Comparison of ENCODE assay signal across 10 mouse cellular contexts in genomic region chr4:139636373-139636772, GRCm38 (mm10). TPM values are rescaled to one million over a fixed set of nuclear protein-coding genes. Genes with fewer than 3 reads are reported as not detected.
DNase-seq lines count a peak whose midpoint lies in the region; ATAC-seq and TF ChIP-seq lines count a peak whose summit lies in the region.
"Had no signal": no experiment of that assay in that cellular context is flagged by ENCODE, and none has a peak within 500 bp of the region (broad histone marks: within the 10 kb centered on the region; RNA-seq: fewer than 3 reads in every experiment).

No protein-coding gene starts in this region.

- 26% methylated on average over 7 of the region's 7 CpGs for WGBS in heart, embryonic 11.5 days (ENCODE audit: insufficient replicate concordance)
- WGBS in midbrain, embryonic 14.5 days = 23% methylated on average over 7 of the region's 7 CpGs

- peak; percentile 99 for TF ChIP-seq CTCF in brain, embryonic 14.5 days (IDR thresholded peaks at IDR 0.05; ENCODE audit: borderline replicate concordance, extremely low read depth, insufficient read depth, insufficient read length)
- peak; percentile 98 for TF ChIP-seq CTCF in testis, adult 2 months (IDR thresholded peaks at IDR 0.05; ENCODE audit: control insufficient read depth, insufficient read depth, insufficient replicate concordance, low read depth, low read length)

- H3K4me3 ChIP-seq in heart, embryonic 11.5 days (ENCODE audit: low read depth, low read length) = no peak overlapping the region
- no peak overlapping the region for H3K4me3 ChIP-seq in midbrain, embryonic 14.5 days (replicated peaks; ENCODE audit: low read depth, low read length)
- no peak overlapping the region for H3K4me3 ChIP-seq in testis, adult 2 months (ENCODE audit: control insufficient read depth, low read depth, low read length)
- H3K4me3 ChIP-seq: stomach, embryonic 15.5 days had no signal

- H3K9ac ChIP-seq in heart, embryonic 11.5 days (ENCODE audit: low read depth, low read length) = no peak overlapping the region
- no peak overlapping the region for H3K9ac ChIP-seq in midbrain, embryonic 14.5 days (replicated peaks; ENCODE audit: low read length)
- H3K9ac ChIP-seq: stomach, embryonic 15.5 days had no signal

- H3K4me1 ChIP-seq in heart, embryonic 11.5 days (ENCODE audit: control insufficient read depth, insufficient read depth, low read length) = peaks cover under 1% of the 10 kb centered on the region; the same call in 1 of the 2 replicates
- peaks cover 12% of the 10 kb centered on the region; the same call in 1 of the 2 replicates for H3K4me1 ChIP-seq in midbrain, embryonic 14.5 days (ENCODE audit: control insufficient read depth, insufficient read depth, low read length)
- peaks cover 8% of the 10 kb centered on the region for H3K4me1 ChIP-seq in testis, adult 2 months (ENCODE audit: control insufficient read depth, insufficient read depth, low read length)

- ATAC-seq in heart, embryonic 11.5 days (replicated peaks; ENCODE audit: insufficient number of reproducible peaks, low FRiP score, low TSS enrichment) = no peak
- ATAC-seq in CD4-positive, CD25-positive, alpha-beta regulatory T cell, adult 4 months = peak; percentile 29
- no peak for ATAC-seq in midbrain, embryonic 14.5 days (ENCODE audit: low FRiP score, low TSS enrichment)

- peaks cover 25% of the 10 kb centered on the region for H3K27me3 ChIP-seq in heart, embryonic 11.5 days (ENCODE audit: control insufficient read depth, insufficient read depth, low read length)
- H3K27me3 ChIP-seq in midbrain, embryonic 14.5 days (ENCODE audit: control insufficient read depth, insufficient read depth, low read length) = no peaks in the 10 kb centered on the region
- H3K27me3 ChIP-seq in testis, adult 2 months (ENCODE audit: control insufficient read depth, insufficient read depth, low read length) = no peaks in the 10 kb centered on the region

- H3K4me2 ChIP-seq in heart, embryonic 11.5 days = no peak overlapping the region
- H3K4me2 ChIP-seq in midbrain, embryonic 14.5 days (ENCODE audit: low read length) = no peak overlapping the region
- H3K4me2 ChIP-seq: stomach, embryonic 15.5 days had no signal

- H3K36me3 ChIP-seq in heart, embryonic 11.5 days (ENCODE audit: control insufficient read depth, insufficient read depth, low read length) = no peaks in the 10 kb centered on the region
- H3K36me3 ChIP-seq in midbrain, embryonic 14.5 days (ENCODE audit: control insufficient read depth, insufficient read depth, low read length) = peaks cover 16% of the 10 kb centered on the region
- H3K36me3 ChIP-seq in testis, adult 2 months (ENCODE audit: control insufficient read depth, insufficient read depth, low read length) = no peaks in the 10 kb centered on the region
- H3K36me3 ChIP-seq: stomach, embryonic 15.5 days had no signal

- no peaks in the 10 kb centered on the region for H3K9me3 ChIP-seq in heart, embryonic 11.5 days (replicated peaks; ENCODE audit: control insufficient read depth, low read length)
- H3K9me3 ChIP-seq in midbrain, embryonic 14.5 days (ENCODE audit: control insufficient read depth, low read length) = no peaks in the 10 kb centered on the region
- H3K9me3 ChIP-seq: stomach, embryonic 15.5 days had no signal

- DNase-seq in heart, adult 18-20 months = peak; percentile 51 to 90
- peak; percentile 70 for DNase-seq in brain, embryonic 14.5 days (ENCODE audit: low read depth)
- peak; percentile 66 for DNase-seq in forelimb bud, embryonic 11.5 days (ENCODE audit: low read depth, low spot score)
- peak; percentile 56 to 70 for DNase-seq in layer of hippocampus, postnatal 36 days
- peak; percentile 84 for DNase-seq in midbrain, embryonic 14.5 days

- no peak for TF ChIP-seq POLR2A in brain, embryonic 14.5 days (IDR thresholded peaks at IDR 0.05; ENCODE audit: borderline replicate concordance, extremely low read depth, insufficient read depth, insufficient read length, poor library complexity, severe bottlenecking)
- no peak for TF ChIP-seq POLR2A in testis, adult 2 months (IDR thresholded peaks at IDR 0.05; ENCODE audit: control insufficient read depth, low read depth, low read length)

- no peak overlapping the region for H3K27ac ChIP-seq in heart, embryonic 11.5 days (ENCODE audit: low read depth, low read length)
- no peak overlapping the region for H3K27ac ChIP-seq in midbrain, embryonic 14.5 days (replicated peaks; ENCODE audit: low read depth, low read length)
- no peak overlapping the region for H3K27ac ChIP-seq in testis, adult 2 months (ENCODE audit: control insufficient read depth, insufficient read depth, low read depth, low read length)
- H3K27ac ChIP-seq: stomach, embryonic 15.5 days had no signal

RNA-seq across cellular contexts. Expression of gene Aldh4a1, which starts 13.7 kb away (rescaled TPM):
- total RNA-seq in heart, adult 18-20 months (2021) = 10 to 100 TPM; 84.7 to 90.8 TPM
- 11.8 and 16.7 TPM in 2 replicates for polyA plus RNA-seq in heart, embryonic 11.5 days (2014; fragmentation: Nextera tagmentation; extraction: Ambion mirVana)
- 10 to 100 TPM; 11.0 to 22.4 TPM for polyA plus RNA-seq in CD4-positive, CD25-positive, alpha-beta regulatory T cell, adult 4 months (2017; shearing (Covaris generic))
- polyA plus RNA-seq in brain, embryonic 14.5 days (2012; rRNA removed) = 24.2 and 26.4 TPM in 2 replicates
- total RNA-seq in layer of hippocampus, postnatal 36 days (2021) = 10 to 100 TPM; 19.0 to 20.1 TPM
- 14.1 and 15.2 TPM in 2 replicates for polyA plus RNA-seq in midbrain, embryonic 14.5 days (2014; fragmentation: Nextera tagmentation; extraction: Ambion mirVana)
- 7.0 and 7.2 TPM in 2 replicates for polyA plus RNA-seq in testis, adult 2 months (2012; rRNA removed)

RNA-seq across cellular contexts. Expression of gene Tas1r2, which starts 17.0 kb away (rescaled TPM):
- not detected for total RNA-seq in heart, adult 18-20 months (2021)
- not detected in 2 replicates for polyA plus RNA-seq in heart, embryonic 11.5 days (2014; fragmentation: Nextera tagmentation; extraction: Ambion mirVana)
- polyA plus RNA-seq in CD4-positive, CD25-positive, alpha-beta regulatory T cell, adult 4 months (2017; shearing (Covaris generic)) = not detected
- 0.04 TPM in 1 of 2 replicates, not detected in the other for polyA plus RNA-seq in brain, embryonic 14.5 days (2012; rRNA removed)
- not detected for total RNA-seq in layer of hippocampus, postnatal 36 days (2021)
- not detected in 2 replicates for polyA plus RNA-seq in midbrain, embryonic 14.5 days (2014; fragmentation: Nextera tagmentation; extraction: Ambion mirVana)
- not detected in 2 replicates for polyA plus RNA-seq in testis, adult 2 months (2012; rRNA removed)
- polyA plus RNA-seq: large intestine, adult 2 months; stomach, embryonic 15.5 days had no signal

RNA-seq across cellular contexts. Expression of gene Gm21969, which starts 33.4 kb away (rescaled TPM):
- total RNA-seq in heart, adult 18-20 months (2021) = not detected
- polyA plus RNA-seq in heart, embryonic 11.5 days (2014; fragmentation: Nextera tagmentation; extraction: Ambion mirVana) = not detected in 2 replicates
- not detected for polyA plus RNA-seq in CD4-positive, CD25-positive, alpha-beta regulatory T cell, adult 4 months (2017; shearing (Covaris generic))
- polyA plus RNA-seq in brain, embryonic 14.5 days (2012; rRNA removed) = not detected in 2 replicates
- total RNA-seq in layer of hippocampus, postnatal 36 days (2021) = not detected
- polyA plus RNA-seq in midbrain, embryonic 14.5 days (2014; fragmentation: Nextera tagmentation; extraction: Ambion mirVana) = not detected in 2 replicates
- not detected in 2 replicates for polyA plus RNA-seq in testis, adult 2 months (2012; rRNA removed)
- polyA plus RNA-seq: large intestine, adult 2 months; stomach, embryonic 15.5 days had no signal
